Mouse (Mus musculus): ENCODE data around the gene Olfr521. TPM values are rescaled to one million over a fixed set of nuclear protein-coding genes. Genes with fewer than 3 reads are reported as not detected.

Olfr521 gene
- polyA plus RNA-seq (2014; fragmentation: Illumina TruSeq; extraction: RNeasy Lipid Tissue Mini Kit (QIAGEN cat#74804); ENCODE audit: low read depth, low replicate concordance) = not detected

DNA sequence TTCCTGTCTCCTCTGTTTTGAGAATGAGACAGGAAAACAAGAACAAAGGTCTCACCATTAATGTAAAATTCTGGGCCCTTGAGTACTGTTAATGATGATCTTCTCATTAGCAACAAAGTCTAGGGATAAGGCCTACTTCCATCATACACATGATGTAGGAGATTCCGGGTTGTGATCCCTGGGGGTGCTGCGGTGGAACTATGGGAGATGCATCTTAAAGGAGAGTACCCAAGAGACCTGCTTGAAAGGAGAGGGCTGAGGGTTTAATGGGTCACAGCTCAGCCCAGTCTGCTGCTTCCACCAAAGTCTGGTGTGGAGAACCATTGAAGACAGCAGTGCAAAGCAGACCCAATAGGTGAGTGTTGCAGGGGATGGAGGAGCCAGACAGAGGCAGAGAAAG, at the start of gene Olfr521:
TSS of gene Olfr521 (plus strand) at position 301 of the 400 bp plus-strand sequence.

DNA sequence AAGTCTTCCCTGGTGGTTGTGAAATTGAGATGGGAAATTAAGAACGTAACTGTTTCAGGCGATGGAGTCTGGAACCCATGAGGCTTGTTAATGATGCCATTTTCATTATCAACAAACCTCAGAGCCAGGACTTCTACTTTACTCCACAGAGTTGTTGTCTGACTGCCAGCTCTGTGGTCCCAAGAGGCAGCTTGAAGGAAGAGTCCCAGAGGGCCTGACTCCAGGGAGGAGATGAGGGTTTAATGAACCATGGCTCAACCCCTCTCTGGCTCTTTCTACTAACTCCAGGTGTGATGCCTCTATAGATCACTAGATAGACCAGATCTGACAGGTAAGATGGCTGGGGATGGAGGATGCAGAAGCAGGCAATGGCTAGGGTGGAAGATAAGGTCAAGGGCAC, 33.3 kb upstream of the Olfr521 start, which contains the start of gene Olfr520:
TSS of gene Olfr520 (plus strand) at position 301 of the 400 bp plus-strand sequence.

Other genes with a start within 250 kb of the Olfr521 start
- 13.8 TPM for gene Arrb1, start 228.0 kb upstream of the Olfr521 start, polyA plus RNA-seq (2014; fragmentation: Illumina TruSeq; extraction: RNeasy Lipid Tissue Mini Kit (QIAGEN cat#74804); ENCODE audit: low read depth, low replicate concordance)
- gene Tpbgl, start 136.4 kb upstream of the Olfr521 start, polyA plus RNA-seq (2014; fragmentation: Illumina TruSeq; extraction: RNeasy Lipid Tissue Mini Kit (QIAGEN cat#74804); ENCODE audit: low read depth, low replicate concordance) = 0.57 TPM
- gene Slco2b1, start 52.2 kb upstream of the Olfr521 start, polyA plus RNA-seq (2014; fragmentation: Illumina TruSeq; extraction: RNeasy Lipid Tissue Mini Kit (QIAGEN cat#74804); ENCODE audit: low read depth, low replicate concordance) = 12.3 TPM
- not detected for gene Olfr520, start 33.2 kb upstream of the Olfr521 start, polyA plus RNA-seq (2014; fragmentation: Illumina TruSeq; extraction: RNeasy Lipid Tissue Mini Kit (QIAGEN cat#74804); ENCODE audit: low read depth, low replicate concordance)
- gene Neu3, start 64.9 kb downstream of the Olfr521 start, polyA plus RNA-seq (2014; fragmentation: Illumina TruSeq; extraction: RNeasy Lipid Tissue Mini Kit (QIAGEN cat#74804); ENCODE audit: low read depth, low replicate concordance) = 3.9 TPM
- gene Xrra1, start 95.6 kb downstream of the Olfr521 start, polyA plus RNA-seq (2014; fragmentation: Illumina TruSeq; extraction: RNeasy Lipid Tissue Mini Kit (QIAGEN cat#74804); ENCODE audit: low read depth, low replicate concordance) = not detected
- 172 TPM for gene Spcs2, start 100.0 kb downstream of the Olfr521 start, polyA plus RNA-seq (2014; fragmentation: Illumina TruSeq; extraction: RNeasy Lipid Tissue Mini Kit (QIAGEN cat#74804); ENCODE audit: low read depth, low replicate concordance)
- 9.4 TPM for gene Rnf169, start 216.9 kb downstream of the Olfr521 start, polyA plus RNA-seq (2014; fragmentation: Illumina TruSeq; extraction: RNeasy Lipid Tissue Mini Kit (QIAGEN cat#74804); ENCODE audit: low read depth, low replicate concordance)
- gene Chrdl2, start 242.7 kb downstream of the Olfr521 start, polyA plus RNA-seq (2014; fragmentation: Illumina TruSeq; extraction: RNeasy Lipid Tissue Mini Kit (QIAGEN cat#74804); ENCODE audit: low read depth, low replicate concordance) = not detected